Mouse (Mus musculus) lung, postnatal 14 days (tissue): ENCODE results near the gene Rtn4.

Experiments
- DNase-seq: peaks from one replicate; pipeline ENCODE4 v3.0.0; 2021

Rtn4 gene

GRCm38 (mm10) chr11:29766313-29766982 is 73.7 kb downstream of the Rtn4 start:
- DNase-seq: no peak

DNA sequence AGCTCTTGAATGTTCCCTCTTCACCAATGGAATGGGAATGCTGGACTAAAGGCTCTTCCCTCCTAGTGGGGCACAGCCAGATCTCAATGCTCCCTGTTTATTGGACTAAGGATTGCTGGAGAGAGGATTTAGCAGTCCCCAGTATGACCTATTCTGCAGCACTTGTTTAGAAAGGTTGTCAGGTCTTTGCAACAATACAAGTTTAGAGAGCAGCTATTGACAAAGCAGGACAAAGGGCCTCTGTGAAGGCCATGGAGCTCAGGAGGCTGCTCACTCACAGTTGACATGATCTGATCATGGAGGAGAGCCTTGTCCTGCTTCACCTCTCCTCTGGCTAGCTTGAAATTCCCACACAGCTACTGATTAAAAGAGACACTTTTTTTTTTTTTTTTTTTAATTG is 75.8 kb downstream of the Rtn4 start:
- DNase-seq: no peak

DNA sequence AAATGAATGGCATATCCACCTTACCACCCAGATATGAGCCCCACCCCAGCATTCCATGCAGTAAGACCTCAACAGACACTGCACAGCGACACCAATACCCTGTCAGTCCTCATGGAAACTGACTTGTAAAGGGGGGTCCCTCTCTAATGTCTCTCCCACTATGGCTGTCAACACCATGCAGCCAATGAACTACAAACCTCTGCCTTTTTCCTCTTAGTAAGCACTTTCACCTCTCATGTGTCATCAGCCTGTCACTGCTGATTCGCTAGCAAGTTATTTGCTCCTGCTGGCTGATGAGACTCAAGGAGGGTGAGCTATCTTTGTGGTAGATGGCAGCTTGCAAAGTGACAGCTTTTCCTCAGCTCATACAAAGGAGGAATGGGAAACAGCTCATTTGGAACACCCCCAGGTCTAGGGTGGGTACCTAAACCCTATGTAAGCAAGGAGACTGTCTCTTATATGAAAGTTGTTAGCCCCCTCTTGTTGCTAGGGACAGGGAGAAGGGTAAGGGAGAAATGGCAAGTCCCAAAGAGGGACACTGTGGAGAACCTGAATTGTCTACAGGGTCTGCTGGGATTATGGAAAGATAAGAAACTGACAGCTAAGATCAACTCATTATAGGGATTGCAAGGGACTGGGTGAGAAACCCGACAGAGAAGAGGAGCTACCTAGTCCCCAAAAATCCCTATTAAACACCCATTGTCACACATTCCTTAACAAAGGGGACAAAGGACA is 78.1 kb downstream of the Rtn4 start:
- DNase-seq: no peak

GRCm38 (mm10) chr11:29772279-29772678 is 79.5 kb downstream of the Rtn4 start:
- no peak for DNase-seq

DNA sequence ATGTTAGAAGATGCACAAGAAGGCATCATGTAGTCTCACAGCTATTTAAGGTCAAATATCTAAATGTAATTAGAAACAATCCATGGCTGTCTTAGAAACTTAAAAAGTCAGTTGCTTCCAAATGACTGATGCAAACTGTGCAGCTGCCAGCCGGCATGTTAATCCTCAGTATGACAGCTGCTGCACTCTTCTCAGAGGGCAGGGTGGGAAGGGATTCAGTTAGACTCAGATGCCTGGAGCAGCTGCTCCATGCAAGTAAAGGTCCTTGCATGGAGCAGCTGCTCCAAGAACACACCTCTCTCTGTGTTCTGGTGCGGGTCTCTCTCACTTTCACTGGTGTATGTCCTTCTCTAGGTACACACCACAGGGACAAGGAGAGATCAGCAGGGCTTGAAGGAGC is 81.5 kb downstream of the Rtn4 start:
- DNase-seq: no peak

DNA sequence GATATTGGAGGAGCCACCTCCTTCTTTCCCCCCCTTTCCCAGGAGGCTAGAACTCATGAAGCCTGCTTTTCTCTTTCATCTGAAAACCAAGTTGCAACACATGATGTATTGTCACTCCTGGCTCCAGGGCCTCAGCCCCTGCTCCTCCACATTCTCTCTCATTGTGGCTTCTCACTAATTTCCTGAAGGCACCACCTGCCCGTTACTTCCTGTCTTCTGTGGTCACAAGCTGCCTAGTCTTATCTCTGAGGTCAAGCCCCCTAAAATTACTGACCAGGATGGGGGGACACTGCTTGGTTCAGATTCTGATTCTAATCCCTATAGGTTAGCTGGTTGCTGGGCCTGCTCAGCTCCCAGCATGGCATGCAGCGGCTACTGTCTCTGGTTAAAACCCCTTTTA is 82.0 kb downstream of the Rtn4 start:
- DNase-seq: no peak

GRCm38 (mm10) chr11:29777964-29778363 is 85.2 kb downstream of the Rtn4 start:
- DNase-seq: no peak

GRCm38 (mm10) chr11:29778936-29779335 is 86.2 kb downstream of the Rtn4 start:
- DNase-seq: no peak

GRCm38 (mm10) chr11:29779409-29780026 is 86.8 kb downstream of the Rtn4 start:
- no peak for DNase-seq

GRCm38 (mm10) chr11:29786583-29787219 is 94.0 kb downstream of the Rtn4 start:
- DNase-seq: peak; percentile 36

DNA sequence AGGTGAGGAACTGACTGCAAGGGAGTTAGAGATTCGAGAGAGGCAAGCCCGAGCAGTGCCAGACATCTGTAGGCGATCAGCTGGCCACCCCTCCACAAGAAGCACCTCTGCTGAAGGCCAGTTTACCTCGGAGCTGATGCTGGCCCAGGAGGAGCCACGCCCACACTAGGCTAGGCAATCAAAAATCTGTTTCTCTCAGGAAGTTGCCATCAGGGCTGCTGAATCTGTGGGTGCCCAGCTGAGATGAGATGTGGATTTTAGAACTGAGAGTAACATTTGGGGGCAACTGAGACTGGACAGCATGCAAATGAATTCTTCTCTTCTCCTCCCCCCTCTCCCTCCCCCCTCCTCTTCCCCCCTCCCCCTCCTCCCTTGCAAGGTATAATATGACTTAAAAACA is 94.7 kb downstream of the Rtn4 start:
- no peak for DNase-seq

GRCm38 (mm10) chr11:29788499-29788898 is 95.8 kb downstream of the Rtn4 start:
- no peak for DNase-seq

- no peak for DNase-seq
Measured at GRCm38 (mm10) chr11:29788921-29789638, 96.3 kb downstream of the Rtn4 start.

- DNase-seq: no peak
Measured at GRCm38 (mm10) chr11:29790796-29791195, 98.0 kb downstream of the Rtn4 start.
